Mouse (Mus musculus) lung, embryonic 16.5 days (tissue): ENCODE data around the gene Dnajc27. TPM values are rescaled to one million over a fixed set of nuclear protein-coding genes. Genes with fewer than 3 reads are reported as not detected.

Source experiments
- ATAC-seq: fragments of 200-750 bp; cut with Nextera tagmentation; 2 replicates; pipeline ENCODE4 v1.8.0; 2017; ENCODE audit warnings: low read depth, mild to moderate bottlenecking, moderate library complexity
- H3K27ac ChIP-seq: fragments of 300-500 bp; sonication (generic); 2 replicates; pipeline ENCODE4 v1.5.1; 2014; ENCODE audit warnings: mild to moderate bottlenecking, control low read depth, low read length
- H3K27me3 ChIP-seq: fragments of 300-500 bp; sonication (generic); 2 replicates; pipeline ENCODE4 v1.6.1; 2014; ENCODE audit warnings: low read depth, low read length, mixed read lengths; ENCODE audit not compliant: control insufficient read depth, insufficient read depth
- H3K36me3 ChIP-seq: fragments of 300-500 bp; sonication (generic); 2 replicates; pipeline ENCODE4 v1.6.1; 2014; ENCODE audit warnings: low read length; ENCODE audit not compliant: control insufficient read depth, insufficient read depth
- H3K4me1 ChIP-seq: fragments of 300-500 bp; sonication (generic); replicated peaks from 2 replicates; pipeline ENCODE4 v1.6.1; 2014; ENCODE audit warnings: low read length, mixed read lengths; ENCODE audit not compliant: control insufficient read depth, insufficient read depth
- H3K4me2 ChIP-seq: fragments of 300-500 bp; sonication (generic); 2 replicates; pipeline ENCODE4 v1.6.1; 2014; ENCODE audit warnings: low read depth, low read length, control low read depth
- H3K4me3 ChIP-seq: fragments of 300-500 bp; sonication (generic); 2 replicates; pipeline ENCODE4 v1.5.1; 2014; ENCODE audit warnings: mild to moderate bottlenecking, low read length, control low read depth
- H3K9ac ChIP-seq: fragments of 300-500 bp; sonication (generic); 2 replicates; pipeline ENCODE4 v1.6.1; 2014; ENCODE audit warnings: low read length, control low read depth
- H3K9me3 ChIP-seq: fragments of 300-500 bp; sonication (generic); 2 replicates; pipeline ENCODE4 v1.6.1; 2016; ENCODE audit warnings: low read length; ENCODE audit not compliant: control insufficient read depth
- WGBS: fragments of 180-500 bp; shearing (Covaris S2); extraction: QIAGEN DNeasy Blood & Tissue Kit; methylation state at CpG from one replicate; pipeline ENCODE4 v1.1.7; 2014; 5-methylcytosine and 5-hydroxymethylcytosine counted together
- polyA plus RNA-seq: library from polyadenylated mRNA; unstranded; fragments of >200 nt; fragmentation: Nextera tagmentation; extraction: Ambion mirVana; gene quantifications from 2 replicates; pipeline ENCODE4 v1.2.1, GENCODE M21; 2015

The Dnajc27 gene
- polyA plus RNA-seq: 5.3 and 6.1 TPM in 2 replicates

DNA sequence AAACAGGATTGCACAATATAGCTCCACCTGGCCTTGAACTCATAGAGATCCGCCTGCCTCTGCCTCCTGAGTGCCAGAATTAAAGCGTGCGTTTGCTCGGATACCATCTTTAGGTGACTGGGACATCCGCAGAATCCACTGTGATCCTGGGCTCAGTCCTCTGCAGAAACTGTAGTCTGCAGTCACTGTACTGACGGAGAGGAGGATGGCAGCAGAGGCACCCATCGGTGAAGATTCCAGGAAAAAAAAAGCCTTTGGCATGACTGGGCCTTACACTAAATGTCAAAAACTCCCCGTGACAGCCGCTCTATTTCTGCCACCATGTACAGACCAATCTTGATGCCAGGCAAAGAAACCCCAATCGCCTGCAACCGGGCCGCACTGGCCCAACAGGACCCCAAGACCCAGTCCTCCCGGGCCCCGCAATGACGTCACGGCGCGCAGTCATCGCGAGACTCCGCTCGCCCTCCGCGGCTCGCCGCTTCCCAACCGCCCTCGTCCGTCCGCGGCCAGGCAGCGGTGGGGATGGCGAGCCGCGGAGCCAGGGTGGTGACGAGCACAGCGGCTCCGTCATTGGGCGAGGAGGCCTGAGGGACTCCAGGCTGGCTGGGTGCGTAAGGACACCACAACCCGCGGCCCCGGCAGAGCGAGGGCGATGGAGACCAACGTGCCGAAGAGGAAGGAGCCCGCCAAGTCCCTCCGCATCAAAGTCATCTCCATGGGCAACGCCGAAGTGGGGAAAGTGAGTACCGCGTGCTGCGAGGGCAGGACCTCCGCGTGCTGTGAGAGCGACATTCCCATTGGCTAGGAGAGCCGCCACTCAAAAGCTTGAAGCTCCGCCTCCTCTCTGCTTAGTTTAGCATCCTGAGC, at the start of gene Dnajc27:
TSS of gene Dnajc27 (plus strand) at position 452 of the 870 bp plus-strand sequence.
- H3K4me2 ChIP-seq: peak within 1 kb of the TSS; percentile 88
- H3K27me3 ChIP-seq: no peaks in the 10 kb centered on the region; the same call in 1 of the 2 replicates
- WGBS: 5% methylated on average over 59 of the region's 59 CpGs
- peak within 1 kb of the TSS; percentile 62 for H3K4me3 ChIP-seq
- no peaks in the 10 kb centered on the region for H3K9me3 ChIP-seq
- 0 out of 2 replicates have a peak, but pooled peaks cover 3% of the 10 kb centered on the region for H3K36me3 ChIP-seq
- H3K4me1 ChIP-seq: no peaks in the 10 kb centered on the region; the same call in none of the 2 replicates
- ATAC-seq: peak; percentile 97
- H3K27ac ChIP-seq: peak within 1 kb of the TSS; percentile 90
- H3K9ac ChIP-seq: peak within 1 kb of the TSS; percentile 75

DNA sequence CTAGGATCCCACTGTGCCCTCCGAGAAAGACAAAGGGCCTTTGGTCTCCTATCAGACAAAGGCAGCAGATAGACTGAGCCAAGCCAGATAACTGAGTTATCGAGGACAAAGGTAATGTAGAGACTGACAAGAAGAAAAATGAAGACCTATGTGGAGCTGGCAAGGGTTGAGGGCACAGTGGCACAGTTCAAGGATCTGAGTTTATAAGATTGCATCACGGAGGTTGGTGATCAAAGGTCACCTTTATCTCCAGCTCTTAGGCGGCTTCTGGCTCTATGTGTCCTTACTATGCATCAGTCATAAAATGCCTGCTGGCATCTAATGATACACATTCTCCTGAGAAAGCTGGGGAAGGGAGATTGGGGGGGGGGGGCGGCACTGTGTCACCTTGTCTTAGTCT, 46.2 kb upstream of the Dnajc27 start:
- ATAC-seq: no peak
- Histone ChIP-seq H3K9ac (no peak overlapping the region), H3K27me3 (no peaks in the 10 kb centered on the region), H3K9me3 (no peaks in the 10 kb centered on the region), H3K36me3 (no peaks in the 10 kb centered on the region), H3K4me3 (no peak overlapping the region), H3K4me2 (no peak overlapping the region), H3K27ac (no peak overlapping the region), H3K4me1 (peaks cover 6% of the 10 kb centered on the region; the same call in 1 of the 2 replicates)
- 78% methylated on average over 5 of the region's 5 CpGs for WGBS

DNA sequence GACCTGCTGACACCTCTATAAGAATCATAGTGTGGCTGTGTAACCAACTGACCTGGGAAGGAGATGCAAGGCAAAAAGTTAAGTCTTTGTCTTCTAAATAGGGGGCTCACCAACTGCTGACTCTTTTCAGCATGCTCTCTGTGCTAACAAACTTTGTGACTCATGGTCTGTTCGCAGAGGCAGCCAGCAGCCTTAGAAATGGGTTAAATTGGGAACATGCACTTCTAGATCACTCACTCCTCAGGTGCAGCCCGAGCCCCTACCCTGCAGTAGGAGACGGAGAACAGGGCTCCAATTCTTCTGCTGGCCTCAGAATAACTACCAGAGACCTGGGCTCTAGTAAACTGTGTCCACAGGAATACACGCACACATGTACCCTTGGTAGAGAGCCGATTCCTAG, 44.9 kb upstream of the Dnajc27 start:
- Histone ChIP-seq H3K9me3 (no peaks in the 10 kb centered on the region), H3K27me3 (no peaks in the 10 kb centered on the region), H3K4me2 (peak overlapping the region; percentile 99), H3K4me3 (peak overlapping the region; percentile 77), H3K4me1 (peaks cover 6% of the 10 kb centered on the region; the same call in 1 of the 2 replicates), H3K9ac (no peak overlapping the region), H3K36me3 (no peaks in the 10 kb centered on the region), H3K27ac (no peak overlapping the region)
- WGBS: 27% methylated on average over 5 of the region's 5 CpGs
- ATAC-seq: no peak

DNA sequence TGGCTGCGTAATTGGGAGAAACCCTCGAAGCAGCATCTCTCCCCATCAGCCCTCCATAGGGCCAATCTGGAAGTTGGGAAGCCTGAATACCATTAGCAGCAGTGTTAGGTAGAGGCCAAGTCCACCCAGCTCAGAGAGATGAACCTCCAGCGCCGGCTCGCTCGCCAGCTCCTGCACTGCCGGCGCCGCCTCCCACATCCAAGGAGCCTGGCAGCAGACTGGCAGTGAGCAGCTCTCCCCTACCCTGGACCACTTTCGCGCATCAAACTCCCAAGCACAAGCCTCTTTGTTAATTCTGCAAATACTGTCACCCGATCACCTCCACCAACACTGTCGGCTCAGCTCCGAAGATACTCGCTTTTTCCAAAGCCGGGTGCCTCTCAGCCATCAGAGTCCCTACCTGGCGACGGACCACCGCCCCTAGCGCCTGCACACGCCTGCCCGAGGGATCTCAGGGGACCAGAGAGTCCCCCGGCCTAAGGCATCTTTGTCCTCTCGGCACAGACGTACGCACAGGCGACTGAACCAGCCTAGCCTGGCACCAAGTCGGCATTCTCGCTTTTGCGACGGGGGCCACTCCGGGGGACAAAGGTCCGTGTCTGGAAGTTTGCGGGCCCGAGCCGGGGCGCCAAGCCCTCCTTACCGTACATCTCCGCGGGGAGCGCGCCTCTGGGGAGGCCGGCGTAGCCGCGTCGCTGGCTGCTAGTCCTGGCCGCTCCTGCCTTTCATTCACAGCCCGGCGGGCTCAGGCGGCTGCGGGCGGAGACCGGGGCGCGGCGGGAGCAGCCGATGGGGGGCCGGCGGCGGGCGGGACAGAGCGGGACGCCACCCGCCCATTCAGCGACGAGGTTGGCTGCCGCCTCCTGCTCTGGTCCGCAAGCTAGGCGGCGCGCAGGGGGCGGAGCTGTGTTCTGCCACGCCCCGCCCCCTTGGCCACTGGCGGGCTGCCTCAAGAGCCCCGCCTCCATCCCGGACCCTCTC, 44.0 kb upstream of the Dnajc27 start, which contains the start of gene Efr3b:
TSS of gene Efr3b (minus strand) at position 855 of the 981 bp plus-strand sequence.
- Histone ChIP-seq H3K4me3 (peak within 1 kb of the TSS; percentile 77), H3K9ac (peak within 1 kb of the TSS; percentile 79), H3K27me3 (no peaks in the 10 kb centered on the region), H3K9me3 (no peaks in the 10 kb centered on the region), H3K27ac (no peak within 1 kb of the TSS), H3K4me2 (peak within 1 kb of the TSS; percentile 99), H3K36me3 (no peaks in the 10 kb centered on the region), H3K4me1 (peaks cover 6% of the 10 kb centered on the region; the same call in 1 of the 2 replicates)
- under 1% methylated on average over 69 of the region's 78 CpGs for WGBS
- peak; percentile 98 for ATAC-seq

DNA sequence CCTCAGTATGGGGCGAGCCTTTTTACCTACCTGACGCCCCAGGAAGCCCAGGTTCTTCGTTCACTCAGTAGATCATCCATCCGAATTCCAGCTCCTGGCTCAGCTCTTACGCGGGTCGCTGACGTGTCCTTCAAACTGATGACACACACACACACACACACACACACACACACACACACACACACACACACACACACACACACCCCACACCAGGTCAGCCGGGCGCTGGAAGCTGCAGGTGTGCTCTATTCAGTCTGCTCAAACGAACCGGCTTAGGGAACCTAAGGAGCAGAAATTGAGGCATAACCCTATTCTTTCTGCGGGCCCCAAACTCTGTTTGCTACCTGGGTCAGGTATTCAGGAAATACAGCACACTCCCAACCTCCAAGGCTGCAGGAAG, 43.3 kb upstream of the Dnajc27 start:
- H3K4me1 ChIP-seq: peaks cover 6% of the 10 kb centered on the region; the same call in 1 of the 2 replicates
- ATAC-seq: no peak
- WGBS: 3% methylated on average over 13 of the region's 13 CpGs
- H3K9ac ChIP-seq: peak overlapping the region; percentile 54
- no peaks in the 10 kb centered on the region for H3K36me3 ChIP-seq
- no peaks in the 10 kb centered on the region for H3K9me3 ChIP-seq
- peak overlapping the region; percentile 99 for H3K4me2 ChIP-seq
- H3K27me3 ChIP-seq: no peaks in the 10 kb centered on the region
- H3K27ac ChIP-seq: no peak overlapping the region
- H3K4me3 ChIP-seq: peak overlapping the region; percentile 77

DNA sequence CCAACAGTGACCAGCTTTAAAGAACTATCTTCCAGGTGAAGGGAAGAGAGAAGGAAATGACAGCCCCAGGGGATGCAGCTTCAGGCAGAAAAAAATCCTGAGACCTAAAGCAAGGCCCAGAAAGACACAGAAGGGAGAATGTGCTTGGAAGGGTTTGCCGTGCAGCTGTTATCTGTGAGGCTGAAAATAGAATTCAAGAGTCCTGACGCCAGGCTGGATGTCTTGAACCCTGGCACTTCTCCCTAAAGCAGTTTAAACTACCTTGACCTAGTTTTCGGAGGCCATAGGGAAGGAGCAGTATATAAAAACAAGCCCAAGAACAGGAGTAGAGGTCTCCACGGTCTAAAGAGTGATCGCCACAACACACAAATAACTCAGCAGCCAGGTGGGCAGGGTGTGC, 40.0 kb upstream of the Dnajc27 start:
- Histone ChIP-seq H3K9me3 (no peaks in the 10 kb centered on the region), H3K27me3 (no peaks in the 10 kb centered on the region), H3K4me3 (no peak overlapping the region), H3K4me2 (no peak overlapping the region), H3K27ac (no peak overlapping the region), H3K9ac (no peak overlapping the region), H3K36me3 (no peaks in the 10 kb centered on the region), H3K4me1 (peaks cover 6% of the 10 kb centered on the region; the same call in 1 of the 2 replicates)
- no peak for ATAC-seq
- WGBS: 56% methylated on average over 5 of the region's 5 CpGs

DNA sequence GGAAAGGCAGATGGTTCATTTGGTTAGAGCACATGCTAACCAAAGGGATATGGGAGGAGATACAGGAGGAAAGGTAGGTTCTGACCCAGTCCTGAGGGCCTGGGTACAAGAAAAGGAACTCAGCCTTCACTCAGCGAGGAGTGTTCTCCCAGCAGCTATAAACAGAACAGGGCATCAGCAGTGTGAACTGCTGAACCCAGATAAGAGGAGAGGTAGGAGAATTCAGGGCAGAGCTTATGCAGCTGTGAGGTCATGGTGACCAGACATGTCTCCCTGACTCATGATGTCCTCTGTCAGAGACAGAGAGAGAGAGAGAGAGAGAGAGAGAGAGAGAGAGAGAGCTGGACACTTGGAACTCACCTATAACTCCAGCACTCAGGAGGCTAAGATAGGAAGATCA, 36.4 kb upstream of the Dnajc27 start:
- Histone ChIP-seq H3K36me3 (no peaks in the 10 kb centered on the region), H3K4me1 (no peaks in the 10 kb centered on the region), H3K27ac (no peak overlapping the region), H3K4me2 (no peak overlapping the region), H3K4me3 (no peak overlapping the region), H3K27me3 (no peaks in the 10 kb centered on the region), H3K9ac (no peak overlapping the region), H3K9me3 (no peaks in the 10 kb centered on the region)
- ATAC-seq: no peak
- WGBS: 44% methylated on average over 1 of the region's 1 CpGs

DNA sequence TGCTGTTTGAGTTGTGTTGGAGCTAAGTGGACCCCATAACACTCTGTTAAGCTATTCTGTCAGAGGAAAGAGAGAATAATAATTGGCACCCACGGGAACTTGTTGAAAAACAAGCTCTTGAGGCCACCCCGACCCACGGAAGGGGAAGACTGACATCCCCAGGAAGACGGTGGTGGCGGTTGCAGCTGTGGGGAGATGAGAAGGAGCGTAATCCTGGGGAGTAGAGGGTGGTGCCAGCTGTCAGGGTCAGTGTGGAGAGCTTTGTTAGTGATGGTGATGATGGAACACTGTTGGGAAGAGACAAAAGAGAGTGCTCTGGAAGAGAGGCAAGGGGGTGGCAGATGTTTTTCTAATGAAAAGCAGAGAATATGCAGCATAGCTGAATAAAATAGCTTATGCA, 34.4 kb upstream of the Dnajc27 start:
- no peak overlapping the region for H3K4me2 ChIP-seq
- no peak overlapping the region for H3K27ac ChIP-seq
- H3K9me3 ChIP-seq: no peaks in the 10 kb centered on the region
- H3K36me3 ChIP-seq: no peaks in the 10 kb centered on the region
- no peaks in the 10 kb centered on the region for H3K27me3 ChIP-seq
- 37% methylated on average over 6 of the region's 6 CpGs for WGBS
- H3K9ac ChIP-seq: no peak overlapping the region
- H3K4me3 ChIP-seq: no peak overlapping the region
- no peak for ATAC-seq
- H3K4me1 ChIP-seq: no peaks in the 10 kb centered on the region
